Mouse (Mus musculus) mouse trophoblast stem cell (cell line): ENCODE results near the gene Fam181b.

ENCODE experiments used
- in situ Hi-C, 2 experiments: fragments of 300-500 bp; cut with MseI, MboI; formaldehyde crosslinking; loops; 2 replicates in 1 of 2; 3 replicates in 1 of 2; pipeline ENCODE4 v1.15.1; 2025

Gene Fam181b

DNA sequence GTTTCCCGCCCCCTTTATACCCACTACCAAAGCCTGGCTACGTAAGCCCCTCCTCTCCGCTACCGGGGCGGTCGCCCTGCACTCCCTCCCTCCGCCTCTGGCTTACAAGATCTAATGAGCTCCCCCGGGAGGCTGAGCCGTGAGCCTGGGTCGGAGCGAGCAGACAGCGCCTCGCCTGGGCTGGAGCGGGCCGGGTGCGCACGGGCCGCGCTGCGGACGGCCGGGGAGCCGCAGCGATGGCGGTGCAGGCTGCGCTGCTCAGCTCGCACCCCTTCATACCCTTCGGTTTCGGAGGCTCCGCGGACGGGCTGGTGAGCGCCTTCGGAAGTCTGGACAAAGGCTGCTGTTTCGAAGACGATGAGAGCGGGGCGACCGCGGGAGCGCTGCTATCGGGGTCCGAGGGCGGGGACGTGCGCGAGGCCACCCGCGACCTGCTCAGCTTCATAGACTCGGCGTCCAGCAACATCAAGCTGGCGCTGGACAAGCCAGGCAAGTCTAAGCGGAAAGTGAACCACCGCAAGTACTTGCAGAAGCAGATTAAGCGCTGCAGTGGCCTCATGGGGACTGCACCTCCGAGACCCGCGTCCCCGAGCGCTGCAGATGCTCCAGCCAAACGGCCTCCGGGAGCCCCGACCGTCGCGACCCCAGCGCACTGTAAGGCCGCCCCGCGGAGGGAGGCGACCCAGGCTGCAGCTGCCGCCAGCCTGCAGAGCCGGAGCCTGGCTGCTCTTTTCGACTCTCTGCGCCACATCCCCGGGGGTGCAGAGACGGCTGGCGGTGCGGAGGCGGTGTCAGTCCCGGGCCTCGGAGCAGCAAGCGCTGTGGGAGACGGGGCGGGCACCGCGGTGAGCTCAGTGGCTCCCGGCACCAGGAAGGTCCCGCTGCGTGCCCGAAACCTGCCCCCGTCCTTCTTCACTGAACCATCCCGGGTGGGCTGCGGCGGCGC is at the start of gene Fam181b:
TSS of gene Fam181b (plus strand) at position 81 of the 946 bp plus-strand sequence.
- in situ Hi-C loops, result no loop called here

DNA sequence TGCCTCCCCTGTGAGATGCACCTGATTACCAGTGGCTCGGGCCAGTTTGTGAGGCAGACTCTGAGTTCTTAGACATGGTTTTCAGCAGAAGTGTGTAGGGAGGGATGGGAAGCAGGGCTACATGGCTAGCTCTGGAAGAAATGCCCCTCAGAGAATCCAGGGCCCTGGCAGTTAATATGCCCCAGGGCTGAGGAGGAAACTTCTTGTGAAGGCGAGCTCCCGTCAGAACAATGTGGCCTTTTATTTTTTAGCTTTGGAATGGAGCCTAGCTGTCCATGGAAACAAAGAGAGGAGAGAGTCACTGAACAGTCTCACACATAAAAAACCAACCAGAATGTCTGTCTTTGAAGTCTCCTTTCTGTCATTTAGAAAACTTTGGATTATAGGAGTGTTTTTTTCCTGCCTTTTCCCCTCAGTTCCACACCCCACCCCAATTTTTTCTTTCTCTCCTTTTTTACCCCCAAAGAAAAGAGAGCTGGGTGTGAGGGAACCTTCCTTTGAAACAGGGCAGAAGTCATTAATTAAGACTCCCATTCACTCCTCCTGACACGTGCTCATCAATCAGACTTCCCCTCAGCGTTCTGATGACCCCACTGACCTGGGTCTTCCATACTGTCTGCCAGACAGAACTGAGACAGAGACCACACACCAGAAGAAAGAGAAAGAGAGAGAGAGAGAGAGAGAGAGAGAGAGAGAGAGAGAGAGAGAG is 41.7 kb upstream of the Fam181b start:
- in situ Hi-C loops, result no loop called here

DNA sequence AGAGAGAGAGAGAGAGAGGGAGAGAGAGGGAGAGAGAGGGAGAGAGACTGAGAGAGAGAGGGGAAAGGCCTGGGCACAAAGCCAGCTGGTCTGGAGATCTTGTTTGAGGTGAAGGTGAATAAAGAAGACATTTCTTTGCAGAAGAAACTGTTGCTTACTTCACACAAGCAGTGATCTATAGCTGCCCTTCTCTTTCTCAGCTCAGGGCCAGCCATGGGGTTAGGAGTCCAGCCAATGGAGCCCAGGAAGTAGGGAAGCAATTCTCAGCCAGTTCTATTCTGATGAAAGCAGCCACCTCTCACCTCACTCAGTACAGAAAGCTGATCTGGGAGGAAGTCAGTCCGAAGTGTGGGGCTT is 41.2 kb upstream of the Fam181b start:
- in situ Hi-C loops, result no loop called here

DNA sequence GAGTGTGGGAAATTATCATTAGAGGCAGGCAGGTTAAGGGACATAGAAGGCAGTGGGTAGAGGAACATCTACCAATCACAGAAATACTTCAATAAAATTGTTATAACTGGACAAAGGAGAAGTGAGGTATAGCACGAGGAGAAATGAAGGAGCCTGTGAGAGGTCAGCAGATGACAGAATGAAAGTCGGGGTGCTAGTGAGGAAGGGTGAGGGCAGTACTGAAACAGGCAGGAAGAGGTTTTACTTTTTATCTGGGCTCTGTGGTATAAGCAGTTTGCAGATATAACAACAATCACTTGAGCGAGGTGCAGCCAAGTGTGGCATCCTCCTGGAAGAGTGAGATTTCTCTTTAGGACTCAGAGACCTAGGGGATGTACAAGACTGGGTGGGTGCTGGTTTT is 40.1 kb upstream of the Fam181b start:
- in situ Hi-C loops, result no loop called here

GRCm38 (mm10) chr7:93044359-93044758 is 35.3 kb upstream of the Fam181b start:
- in situ Hi-C loops, result no loop called here

- in situ Hi-C loops, result no loop called here
Measured at GRCm38 (mm10) chr7:93044788-93045187, 34.9 kb upstream of the Fam181b start.

- in situ Hi-C loops, result no loop called here
Measured at GRCm38 (mm10) chr7:93060831-93061230, 18.8 kb upstream of the Fam181b start.

DNA sequence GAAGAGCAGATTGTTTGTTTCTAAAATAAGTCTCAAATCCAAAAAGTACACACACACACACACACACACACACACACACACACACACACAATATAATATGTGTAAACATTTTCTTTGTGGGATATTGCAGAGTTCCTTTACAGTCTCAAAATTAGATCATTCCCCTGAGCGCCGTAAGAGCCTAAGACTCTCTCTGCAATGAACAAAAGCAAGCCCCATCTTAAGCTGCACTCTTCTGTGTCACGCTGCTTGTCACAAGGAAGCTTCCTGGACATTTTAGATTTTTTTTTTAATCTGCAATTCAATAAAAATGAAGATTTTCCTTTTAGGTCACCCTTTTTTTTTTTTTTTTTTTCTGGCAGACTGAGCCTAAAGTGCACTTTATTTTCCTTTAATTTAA is 17.9 kb upstream of the Fam181b start:
- in situ Hi-C loops, result no loop called here

DNA sequence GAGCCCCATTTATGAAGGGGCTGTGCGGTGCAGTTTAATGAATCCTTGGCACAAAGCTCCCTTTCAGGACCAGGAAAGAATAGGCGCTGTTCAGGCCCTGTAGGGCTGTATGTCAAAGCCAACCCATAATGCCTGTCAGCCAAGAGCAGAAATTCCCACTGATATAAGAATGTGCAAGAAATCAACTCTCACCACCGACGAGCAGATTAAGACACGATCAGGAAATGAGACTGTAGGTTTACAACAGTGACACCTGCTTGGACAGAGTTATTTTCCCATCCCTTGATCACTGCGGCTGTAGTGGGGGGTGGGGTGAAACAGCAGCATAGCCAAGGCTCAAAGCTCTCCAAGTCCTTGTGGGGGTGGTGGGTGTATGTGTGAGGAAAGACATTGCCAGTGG is 17.5 kb upstream of the Fam181b start:
- in situ Hi-C loops, result no loop called here

DNA sequence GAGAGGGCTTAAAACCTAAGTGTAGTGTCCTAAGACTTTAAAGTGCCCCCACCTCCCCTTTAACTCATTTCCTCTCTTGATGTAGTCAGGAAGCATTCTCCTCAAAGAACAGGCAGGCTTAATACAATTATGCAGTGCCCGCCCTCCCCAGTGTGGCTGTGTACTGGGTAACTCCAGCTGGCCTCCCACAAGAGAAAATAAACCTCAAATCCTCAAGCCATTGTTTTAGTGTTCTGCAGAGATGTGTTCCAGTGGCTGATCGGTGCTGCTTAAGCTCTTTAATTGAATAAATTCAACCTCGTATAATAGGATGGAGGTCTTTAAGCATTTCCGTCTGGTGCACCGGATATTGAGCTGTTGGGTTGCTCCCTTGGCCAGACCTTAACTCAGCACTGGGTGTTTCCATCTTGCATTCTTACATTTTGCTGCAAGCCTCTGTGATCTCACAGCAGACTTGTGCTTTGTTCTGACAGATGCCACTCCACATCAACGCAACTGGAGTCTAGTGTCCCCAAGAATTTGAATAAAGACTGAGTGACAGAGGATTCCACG is 12.1 kb upstream of the Fam181b start:
- in situ Hi-C loops, result no loop called here

- in situ Hi-C loops, result no loop called here
Measured at GRCm38 (mm10) chr7:93076435-93076960, 3.2 kb upstream of the Fam181b start.

DNA sequence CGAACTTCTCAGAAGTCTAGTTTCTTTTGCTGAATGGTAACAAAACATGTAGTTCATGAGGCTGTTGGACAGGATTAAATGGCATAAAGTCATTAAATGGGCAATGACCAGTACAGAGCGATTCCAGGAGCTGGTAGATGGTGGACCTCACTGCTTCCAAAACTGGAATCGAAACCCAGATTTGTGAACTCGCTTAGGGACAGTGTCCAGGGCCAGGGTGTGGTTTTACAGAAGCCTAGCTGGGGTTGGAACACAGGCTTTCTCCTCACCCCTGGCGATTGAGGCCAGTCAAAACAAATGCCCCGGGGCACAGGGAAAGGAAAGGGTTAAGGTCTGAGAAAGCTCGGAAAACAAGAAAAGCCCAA is 263 bp upstream of the Fam181b start:
- in situ Hi-C loops, result no loop called here

DNA sequence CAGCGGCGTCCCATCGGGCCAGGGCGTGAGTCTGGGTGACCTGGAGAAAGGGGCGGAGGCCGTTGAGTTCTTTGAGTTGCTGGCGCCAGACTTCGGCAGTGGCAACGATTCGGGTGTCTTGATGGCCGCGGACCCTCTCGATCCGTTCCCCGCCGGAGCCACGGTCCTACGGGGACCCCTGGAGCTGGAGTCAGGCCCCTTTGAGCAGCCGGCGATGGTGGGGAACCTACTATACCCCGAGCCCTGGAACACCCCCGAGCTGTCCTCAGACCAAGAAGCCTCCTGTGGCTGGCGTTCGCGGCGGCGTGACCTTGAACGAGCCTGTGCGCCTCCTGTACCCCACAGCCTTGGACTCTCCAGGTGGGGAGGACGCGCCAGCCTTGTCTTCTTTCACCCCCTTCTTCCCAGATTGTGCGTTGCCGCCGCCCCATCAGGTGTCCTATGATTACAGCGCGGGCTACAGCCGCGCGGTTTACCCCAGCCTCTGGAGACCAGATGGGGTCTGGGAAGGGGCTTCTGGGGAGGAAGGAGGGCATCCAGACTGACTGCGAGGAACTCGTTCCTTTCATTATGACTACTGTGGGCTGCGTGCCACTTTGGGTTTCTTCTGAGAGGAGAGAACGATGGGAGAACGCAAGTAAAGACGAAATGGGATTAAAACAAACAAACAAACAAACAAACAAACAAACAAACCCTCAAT is 1.2 kb downstream of the Fam181b start:
- in situ Hi-C loops, result no loop called here

DNA sequence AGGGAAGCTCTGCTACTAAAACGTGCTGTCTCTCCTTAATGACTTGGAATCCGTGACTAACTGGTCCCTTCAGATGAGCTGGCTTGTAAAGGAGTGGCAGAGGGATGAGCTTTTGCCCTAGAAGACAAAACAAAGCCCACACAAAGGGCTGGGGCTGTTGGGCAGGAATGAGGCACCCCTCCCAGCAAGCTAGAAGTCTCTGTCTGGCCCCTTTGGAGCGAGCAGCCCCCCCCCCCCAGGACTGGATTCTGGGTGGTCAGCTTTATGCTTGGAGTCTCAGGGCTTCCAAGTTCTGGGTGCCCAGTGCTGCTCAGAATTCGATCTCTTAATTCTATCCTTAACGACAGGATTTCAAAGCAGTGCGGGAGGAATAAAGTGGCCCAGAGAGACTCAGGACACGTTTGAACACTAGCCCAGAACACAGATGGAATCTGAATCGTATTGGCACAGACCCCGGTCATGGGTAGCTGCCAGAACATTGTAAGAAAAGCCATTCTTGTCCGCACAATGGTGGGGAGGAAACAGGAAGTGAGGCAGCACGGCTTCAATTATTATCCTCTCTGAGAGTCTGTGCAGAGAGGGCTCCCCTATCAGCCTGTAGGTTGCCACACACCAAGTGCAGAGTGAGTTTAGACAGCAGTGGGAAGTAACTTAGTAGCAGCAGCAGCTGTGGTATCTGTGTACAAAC is 13.8 kb downstream of the Fam181b start:
- in situ Hi-C loops, result loop anchor here in 1 of 2 experiments (10.0 kb wide), 1 partner anchor 129 kb away; no protein-coding TSS in a partner anchor

DNA sequence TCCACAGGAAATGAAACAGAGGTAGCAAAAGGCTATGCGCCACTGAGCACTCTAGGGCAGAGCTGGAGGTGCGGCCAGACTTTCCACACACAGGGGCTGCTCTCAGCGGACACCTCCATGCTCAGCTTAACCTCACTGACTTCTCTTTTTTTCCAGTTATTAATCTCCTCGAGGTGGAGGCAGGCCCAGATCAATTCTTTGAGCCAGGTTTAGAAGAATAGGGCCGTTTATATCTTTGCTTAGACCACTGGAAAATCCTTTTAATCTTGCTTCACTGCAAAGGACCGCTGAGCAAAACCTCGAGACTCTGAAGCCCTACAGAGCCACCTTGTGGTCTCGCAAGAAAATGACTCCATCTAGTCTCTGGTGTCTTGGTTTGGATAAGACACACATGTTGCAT is 15.8 kb downstream of the Fam181b start:
- in situ Hi-C loops, result loop anchor here (5.0 to 10.0 kb wide), 2 partner anchors 128 to 131 kb away; no protein-coding TSS in a partner anchor

DNA sequence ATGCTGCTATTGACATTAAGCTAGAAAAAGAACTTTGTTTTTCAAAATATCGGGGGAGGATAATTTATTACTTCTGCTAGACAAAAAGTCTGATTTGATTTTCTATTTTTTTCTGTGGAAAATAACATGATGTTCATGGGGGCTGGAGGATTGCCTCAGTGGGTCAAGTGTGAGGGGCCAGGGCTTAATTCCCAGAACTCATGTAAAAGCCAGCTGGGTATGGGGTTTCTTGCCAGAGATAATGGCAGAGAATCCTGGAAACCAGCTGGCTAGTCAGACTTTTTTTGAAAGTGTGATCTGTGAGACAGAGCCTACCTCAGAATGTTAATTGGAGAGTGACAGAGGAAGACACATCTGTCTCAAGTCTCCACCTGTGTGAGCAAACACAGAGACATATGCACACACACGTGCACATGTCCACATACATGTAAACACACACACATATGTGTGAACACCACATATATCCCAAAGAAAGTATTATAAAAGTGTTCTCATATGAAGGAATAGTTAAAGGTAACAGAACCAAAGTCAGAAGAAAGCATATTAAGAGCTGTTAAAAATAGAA is 25.2 kb downstream of the Fam181b start:
- in situ Hi-C loops, result no loop called here

DNA sequence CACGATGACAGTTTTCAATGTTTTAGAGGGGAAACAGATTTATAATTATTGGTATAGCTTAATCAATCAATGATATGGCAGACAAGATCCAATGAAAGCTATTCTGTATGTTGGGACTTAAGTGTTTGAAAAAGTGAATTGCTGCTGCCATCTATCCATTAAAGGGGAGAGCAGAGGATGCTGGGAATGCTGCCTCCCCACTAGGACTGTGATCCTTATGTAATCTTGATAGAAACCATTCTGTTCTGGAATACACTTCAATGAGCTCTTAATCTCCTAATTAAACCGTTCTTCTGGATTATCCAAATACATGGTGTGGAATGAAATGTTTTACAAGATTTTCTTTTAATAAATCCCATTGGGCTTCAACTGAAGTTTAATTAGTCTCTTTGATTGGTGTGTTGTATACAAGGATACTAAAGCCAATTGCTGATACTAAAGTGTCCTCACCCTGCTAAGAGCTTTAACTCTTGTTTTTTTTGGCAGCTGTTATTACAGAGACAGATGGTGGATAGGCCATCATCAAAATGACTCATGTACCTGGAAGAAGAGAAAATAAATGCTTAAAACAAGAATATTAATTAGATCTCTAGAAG is 30.8 kb downstream of the Fam181b start:
- in situ Hi-C loops, result no loop called here

DNA sequence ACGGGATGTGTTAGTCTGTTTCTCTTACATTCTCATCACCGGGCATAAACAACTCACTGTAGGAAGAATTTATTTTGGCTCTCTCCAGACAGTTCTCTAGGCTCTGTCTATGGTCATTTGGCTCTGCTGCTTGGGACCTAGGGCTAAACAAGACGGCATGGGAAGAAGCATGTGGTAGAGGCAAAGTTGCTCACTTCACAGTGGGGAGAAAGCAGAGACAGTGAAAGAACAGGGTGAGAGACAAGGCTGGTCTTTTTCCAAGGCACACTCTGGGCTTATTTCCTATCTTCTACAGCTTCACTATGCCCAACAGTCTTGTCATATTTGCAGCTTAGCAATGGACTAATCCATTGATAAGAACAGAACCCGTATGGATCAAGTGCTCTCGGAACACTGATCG is 31.4 kb downstream of the Fam181b start:
- in situ Hi-C loops, result no loop called here

GRCm38 (mm10) chr7:93117561-93117960 is 37.9 kb downstream of the Fam181b start:
- in situ Hi-C loops, result no loop called here

DNA sequence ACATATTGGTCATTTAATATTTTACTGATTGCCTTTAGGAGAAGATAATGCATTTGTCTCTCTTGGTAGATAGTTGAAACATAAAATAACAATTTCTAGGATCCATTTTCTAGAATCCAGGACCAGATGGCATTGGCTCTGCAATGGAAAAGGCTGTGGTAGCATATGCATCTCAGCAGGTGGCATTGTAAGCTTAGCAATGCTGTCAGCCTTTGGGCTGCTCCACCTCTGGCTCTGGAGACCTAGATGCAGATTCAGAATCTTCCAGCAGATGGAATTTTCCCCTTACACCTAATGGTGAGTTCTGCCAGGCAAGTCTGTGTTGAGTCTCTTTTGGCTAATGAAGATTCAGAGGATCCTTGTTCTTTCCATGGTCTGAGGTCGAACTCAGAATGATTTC is 44.3 kb downstream of the Fam181b start:
- in situ Hi-C loops, result no loop called here
